Mouse (Mus musculus) heart, embryonic 16.5 days (tissue): ENCODE measurements at regions not wholly inside any gene's neighbourhood (a gene's known extent, or its start where the extent isn't known, plus 50 kb on each side); places are given as distances from the start of the nearest gene placed in this dataset.

Experiments used
- ATAC-seq: fragments of 200-750 bp; cut with Nextera tagmentation; replicated peaks from 2 replicates; pipeline ENCODE4 v1.8.0; 2017; ENCODE audit warnings: moderate number of reproducible peaks; ENCODE audit not compliant: insufficient read depth, low FRiP score; ENCODE audit errors: extremely low read depth
- H3K27ac ChIP-seq: fragments of 300-500 bp; sonication (generic); 2 replicates; pipeline ENCODE4 v1.5.1; 2014; ENCODE audit warnings: mild to moderate bottlenecking, low read length, control low read depth, moderate library complexity
- H3K27me3 ChIP-seq: fragments of 300-500 bp; sonication (generic); 2 replicates; pipeline ENCODE4 v1.6.1; 2014; ENCODE audit warnings: low read length, mixed read lengths; ENCODE audit not compliant: control insufficient read depth, insufficient read depth
- H3K36me3 ChIP-seq: fragments of 300-500 bp; sonication (generic); 2 replicates; pipeline ENCODE4 v1.6.1; 2014; ENCODE audit not compliant: control insufficient read depth, insufficient read depth
- H3K4me1 ChIP-seq: fragments of 300-500 bp; sonication (generic); 2 replicates; pipeline ENCODE4 v1.6.1; 2014; ENCODE audit warnings: low read length, mixed read lengths; ENCODE audit not compliant: control insufficient read depth, insufficient read depth
- H3K4me2 ChIP-seq: fragments of 300-500 bp; sonication (generic); 2 replicates; pipeline ENCODE4 v1.6.1; 2014; ENCODE audit warnings: low read depth, mild to moderate bottlenecking, control low read depth, low read length
- H3K4me3 ChIP-seq: fragments of 300-500 bp; sonication (generic); 2 replicates; pipeline ENCODE4 v1.5.1; 2014; ENCODE audit warnings: mild to moderate bottlenecking, control low read depth, low read length
- H3K9ac ChIP-seq: fragments of 300-500 bp; sonication (generic); 2 replicates; pipeline ENCODE4 v1.6.1; 2014; ENCODE audit warnings: low read length, control low read depth
- H3K9me3 ChIP-seq: fragments of 300-500 bp; sonication (generic); replicated peaks from 2 replicates; pipeline ENCODE4 v1.6.1; 2016; ENCODE audit warnings: low read length; ENCODE audit not compliant: control insufficient read depth
- WGBS: fragments of 180-500 bp; shearing (Covaris S2); extraction: QIAGEN DNeasy Blood & Tissue Kit; methylation state at CpG from one replicate; pipeline ENCODE4 v1.1.7; 2014; 5-methylcytosine and 5-hydroxymethylcytosine counted together

DNA sequence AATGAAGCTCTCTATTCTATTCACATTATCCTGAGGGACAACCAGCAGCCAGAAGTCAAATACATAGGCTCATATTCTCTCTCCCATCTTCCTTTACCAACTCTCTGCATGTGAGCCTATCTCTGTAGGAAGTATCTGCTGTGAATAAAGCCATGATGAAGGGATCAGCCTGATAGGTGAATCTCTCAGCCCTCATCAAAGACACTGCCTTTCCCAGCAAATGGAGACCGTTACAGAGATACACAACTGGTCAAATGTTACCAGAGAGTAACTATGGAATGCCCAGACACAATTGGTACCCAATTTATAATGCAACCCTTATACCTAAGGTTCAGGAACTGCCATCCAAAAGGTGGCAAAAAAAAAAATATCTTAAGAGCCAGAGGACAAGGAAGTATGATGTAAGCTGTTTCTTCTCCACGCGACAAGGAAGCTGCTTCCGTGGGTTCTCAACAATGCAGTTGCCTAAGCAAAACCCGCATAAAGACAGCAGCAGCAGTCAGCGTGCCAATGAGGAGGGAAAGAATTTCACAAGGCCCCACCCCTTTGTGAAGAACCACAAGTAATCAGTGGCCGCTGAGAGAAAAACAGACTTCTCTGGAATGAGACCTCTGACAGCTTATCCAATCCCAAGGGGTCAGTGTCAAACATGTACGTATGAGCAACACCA, 248.9 kb downstream of the Dhx15 start:
- H3K27ac ChIP-seq, result no peak overlapping the region
- H3K9me3 ChIP-seq, result no peaks in the 10 kb centered on the region
- H3K4me1 ChIP-seq, result peaks cover 9% of the 10 kb centered on the region
- no peak overlapping the region for H3K9ac ChIP-seq
- 23% methylated on average over 8 of the region's 8 CpGs for WGBS
- ATAC-seq, result no peak; the same call in 1 of the 2 replicates
- peak overlapping the region; percentile 38; the same call in 1 of the 2 replicates for H3K4me2 ChIP-seq
- H3K36me3 ChIP-seq, result no peaks in the 10 kb centered on the region
- H3K27me3 ChIP-seq, result no peaks in the 10 kb centered on the region
- H3K4me3 ChIP-seq, result no peak overlapping the region

DNA sequence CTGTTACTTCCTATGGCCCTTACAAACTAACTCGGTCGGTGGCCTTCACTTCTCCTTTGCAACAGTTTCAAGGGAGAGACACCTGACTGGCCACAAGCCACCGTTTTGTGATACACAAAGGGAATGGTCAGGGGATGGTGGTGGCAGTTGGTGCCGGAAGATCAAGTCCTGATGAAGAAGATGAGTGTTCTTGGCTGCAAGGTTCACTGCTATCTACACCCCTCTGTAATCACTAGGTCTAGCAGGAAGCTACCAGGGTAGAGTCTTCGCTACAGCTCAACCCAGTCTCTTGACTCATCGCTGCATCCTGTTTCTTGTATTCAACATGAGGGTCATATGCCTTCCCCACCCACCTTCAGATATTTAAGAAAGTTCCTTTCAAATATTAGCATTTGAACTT, 251.5 kb downstream of the Dhx15 start:
- no peak for ATAC-seq
- peaks cover 9% of the 10 kb centered on the region for H3K4me1 ChIP-seq
- H3K4me3 ChIP-seq, result no peak overlapping the region
- H3K36me3 ChIP-seq, result no peaks in the 10 kb centered on the region
- no peak overlapping the region for H3K27ac ChIP-seq
- no peaks in the 10 kb centered on the region for H3K9me3 ChIP-seq
- WGBS, result 87% methylated on average over 6 of the region's 6 CpGs
- H3K9ac ChIP-seq, result no peak overlapping the region
- no peaks in the 10 kb centered on the region for H3K27me3 ChIP-seq
- no peak overlapping the region for H3K4me2 ChIP-seq

DNA sequence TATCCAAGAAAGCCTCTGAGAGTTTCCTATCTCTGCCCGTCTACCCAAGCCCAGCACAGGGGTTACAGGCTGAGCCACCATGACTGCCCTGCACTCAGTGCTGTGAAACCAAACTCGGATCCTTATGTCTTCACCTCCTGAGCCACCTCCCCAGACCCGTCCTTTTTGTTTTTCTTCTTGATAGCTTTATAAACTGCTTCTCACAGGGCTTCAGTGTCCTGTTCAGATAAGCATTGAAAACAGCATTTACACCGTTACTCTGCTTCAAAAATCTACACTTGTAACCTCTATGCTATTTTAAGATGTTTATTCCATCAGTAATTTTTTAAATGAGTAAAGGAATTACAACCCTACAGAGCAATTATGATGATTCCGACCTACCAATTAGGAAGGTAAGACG, 253.0 kb downstream of the Dhx15 start:
- Histone ChIP-seq H3K4me2 (no peak overlapping the region), H3K4me3 (no peak overlapping the region), H3K27ac (no peak overlapping the region), H3K27me3 (no peaks in the 10 kb centered on the region), H3K4me1 (peaks cover 9% of the 10 kb centered on the region), H3K36me3 (no peaks in the 10 kb centered on the region), H3K9me3 (no peaks in the 10 kb centered on the region), H3K9ac (no peak overlapping the region)
- 60% methylated on average over 6 of the region's 6 CpGs for WGBS
- no peak for ATAC-seq

DNA sequence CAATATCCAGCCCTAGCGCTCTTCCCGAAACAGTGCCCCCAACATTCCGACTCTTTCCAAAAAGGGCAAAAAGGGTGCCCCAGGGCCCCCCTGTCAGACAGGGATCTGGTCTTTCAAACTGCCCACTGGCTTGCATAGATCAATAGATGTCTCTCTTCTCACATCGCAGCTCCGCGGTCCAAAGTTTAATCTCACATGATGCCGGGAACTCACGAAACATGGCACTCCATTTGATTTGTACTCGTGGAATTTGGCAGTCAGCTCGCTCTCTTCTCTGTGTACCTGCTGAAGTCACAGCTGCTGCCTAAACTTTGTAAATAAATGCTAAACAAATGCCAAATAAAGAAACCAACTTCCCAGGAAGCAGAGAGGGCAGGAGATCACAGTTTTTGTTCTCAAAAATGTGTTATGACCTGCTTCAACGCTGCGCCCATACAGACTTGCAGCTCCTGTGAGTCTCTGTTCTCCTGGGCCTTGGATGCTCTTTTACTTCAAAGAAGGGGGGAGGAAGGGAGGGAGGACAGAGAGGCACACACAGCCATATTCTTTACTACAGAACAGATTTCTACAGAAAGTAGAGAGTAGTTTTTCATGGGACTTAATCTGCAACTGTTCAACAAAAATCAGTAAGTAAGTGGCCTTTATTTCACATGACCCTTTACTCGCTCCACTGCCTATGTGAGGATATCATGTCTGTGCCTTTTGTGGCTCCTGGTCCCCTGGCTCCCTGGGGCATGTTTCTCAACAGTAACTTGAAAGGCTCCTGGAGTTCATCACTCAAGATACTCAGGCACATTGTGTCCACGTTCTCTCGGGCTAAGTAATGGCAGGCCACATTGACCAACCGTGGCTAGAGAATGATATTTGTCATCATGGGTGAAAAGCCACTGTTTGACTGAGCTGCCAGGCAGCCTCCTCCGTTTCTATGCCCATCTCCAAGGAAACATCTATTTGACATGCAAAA, 254.6 kb downstream of the Dhx15 start:
- Histone ChIP-seq H3K9me3 (no peaks in the 10 kb centered on the region), H3K4me3 (no peak overlapping the region), H3K27ac (no peak overlapping the region), H3K27me3 (no peaks in the 10 kb centered on the region), H3K4me1 (no peaks in the 10 kb centered on the region), H3K36me3 (no peaks in the 10 kb centered on the region), H3K4me2 (no peak overlapping the region), H3K9ac (no peak overlapping the region)
- no peak for ATAC-seq
- 76% methylated on average over 17 of the region's 17 CpGs for WGBS

DNA sequence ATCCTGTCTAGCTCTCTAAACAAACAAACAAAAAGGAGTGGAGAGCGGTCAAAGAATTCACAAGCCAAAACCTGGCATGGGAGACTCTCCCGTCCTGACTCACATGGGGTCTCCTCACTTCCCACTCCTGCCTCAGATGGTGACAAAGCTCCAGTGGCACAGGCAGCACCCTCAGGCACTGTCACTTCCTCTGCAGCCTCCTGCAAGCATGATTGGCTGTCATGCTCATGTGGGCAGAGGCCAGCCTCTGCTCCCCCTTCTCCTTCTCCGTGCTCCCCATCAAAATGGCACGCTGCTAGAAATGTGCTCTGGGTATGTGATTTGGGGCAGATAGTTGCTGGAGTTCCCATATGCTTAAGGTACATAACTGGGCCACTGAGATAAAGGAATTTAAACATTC, 255.4 kb downstream of the Dhx15 start:
- no peaks in the 10 kb centered on the region for H3K4me1 ChIP-seq
- no peaks in the 10 kb centered on the region for H3K27me3 ChIP-seq
- ATAC-seq, result no peak
- WGBS, result 82% methylated on average over 4 of the region's 4 CpGs
- no peak overlapping the region for H3K4me3 ChIP-seq
- no peak overlapping the region for H3K9ac ChIP-seq
- H3K36me3 ChIP-seq, result no peaks in the 10 kb centered on the region
- no peak overlapping the region for H3K27ac ChIP-seq
- no peak overlapping the region for H3K4me2 ChIP-seq
- H3K9me3 ChIP-seq, result no peaks in the 10 kb centered on the region

DNA sequence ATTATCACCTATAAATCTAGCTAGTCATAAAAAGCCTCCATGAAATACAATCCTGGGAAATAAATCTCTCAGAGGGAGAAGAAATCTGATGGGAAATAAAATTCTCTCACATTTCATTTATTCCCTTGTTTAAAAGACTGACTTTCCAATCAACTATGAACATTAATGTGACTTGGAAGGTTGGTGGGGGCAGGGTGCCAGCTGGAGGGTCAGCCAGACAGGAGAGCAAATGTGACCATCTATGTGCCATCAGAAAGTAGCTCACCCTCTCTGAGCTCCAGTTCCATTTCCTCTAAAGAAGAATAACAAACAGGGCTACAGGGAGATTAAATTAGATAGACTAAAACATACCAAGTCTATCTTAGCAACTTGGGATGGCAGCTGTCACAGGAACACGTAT, 257.0 kb downstream of the Dhx15 start:
- H3K4me2 ChIP-seq, result no peak overlapping the region
- no peak for ATAC-seq
- H3K36me3 ChIP-seq, result no peaks in the 10 kb centered on the region
- H3K4me3 ChIP-seq, result no peak overlapping the region
- WGBS, result 86% methylated on average over 1 of the region's 1 CpGs
- no peaks in the 10 kb centered on the region for H3K4me1 ChIP-seq
- H3K27me3 ChIP-seq, result no peaks in the 10 kb centered on the region
- no peaks in the 10 kb centered on the region for H3K9me3 ChIP-seq
- no peak overlapping the region for H3K27ac ChIP-seq
- H3K9ac ChIP-seq, result no peak overlapping the region

DNA sequence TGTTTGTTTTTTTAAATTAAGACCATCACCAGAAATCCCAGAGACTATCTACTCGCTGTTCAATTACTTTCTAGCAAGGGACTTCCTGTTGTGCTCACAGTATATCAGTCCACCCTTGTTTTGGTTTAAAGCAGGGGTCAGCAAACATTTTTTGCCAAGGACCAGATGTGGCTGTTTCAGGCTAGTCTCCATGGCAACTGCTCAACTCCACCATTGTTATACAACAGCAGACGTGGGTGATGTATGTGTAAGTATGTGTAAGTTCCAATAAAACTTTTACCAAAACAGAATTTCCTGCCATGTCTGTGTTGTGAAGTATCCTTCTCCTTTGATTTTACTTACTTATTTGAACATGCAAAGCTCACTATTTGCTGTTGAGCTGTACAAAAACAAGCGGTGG, 259.9 kb downstream of the Dhx15 start:
- H3K9ac ChIP-seq, result no peak overlapping the region
- H3K4me2 ChIP-seq, result no peak overlapping the region
- ATAC-seq, result no peak
- 90% methylated on average over 3 of the region's 3 CpGs for WGBS
- no peaks in the 10 kb centered on the region for H3K4me1 ChIP-seq
- no peak overlapping the region for H3K4me3 ChIP-seq
- H3K27me3 ChIP-seq, result no peaks in the 10 kb centered on the region
- H3K36me3 ChIP-seq, result no peaks in the 10 kb centered on the region
- no peaks in the 10 kb centered on the region for H3K9me3 ChIP-seq
- H3K27ac ChIP-seq, result no peak overlapping the region

DNA sequence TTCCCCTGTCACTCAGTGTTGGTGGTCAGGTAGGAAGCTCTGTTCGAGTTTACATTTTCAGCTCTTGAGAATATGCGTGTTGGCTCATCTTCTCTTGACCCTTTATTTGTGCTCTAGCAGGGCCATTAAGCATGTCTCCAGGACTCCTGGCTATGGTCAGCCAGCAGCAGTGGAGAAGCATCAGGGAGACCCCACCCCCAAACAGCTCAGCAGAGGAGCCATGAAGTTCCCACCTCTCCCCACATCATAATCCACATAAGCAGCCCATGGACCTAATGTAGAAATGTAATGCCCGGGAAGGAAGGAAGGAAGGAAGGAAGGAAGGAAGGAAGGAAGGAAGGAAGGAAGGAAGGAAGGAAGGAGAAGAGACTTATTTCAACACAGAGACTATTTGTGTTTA, 261.5 kb downstream of the Dhx15 start:
- WGBS, result 80% methylated on average over 3 of the region's 3 CpGs
- H3K4me2 ChIP-seq, result no peak overlapping the region
- no peaks in the 10 kb centered on the region for H3K9me3 ChIP-seq
- H3K27me3 ChIP-seq, result no peaks in the 10 kb centered on the region
- no peak overlapping the region for H3K27ac ChIP-seq
- no peak for ATAC-seq
- no peak overlapping the region for H3K9ac ChIP-seq
- no peaks in the 10 kb centered on the region for H3K4me1 ChIP-seq
- no peak overlapping the region for H3K4me3 ChIP-seq
- H3K36me3 ChIP-seq, result no peaks in the 10 kb centered on the region

DNA sequence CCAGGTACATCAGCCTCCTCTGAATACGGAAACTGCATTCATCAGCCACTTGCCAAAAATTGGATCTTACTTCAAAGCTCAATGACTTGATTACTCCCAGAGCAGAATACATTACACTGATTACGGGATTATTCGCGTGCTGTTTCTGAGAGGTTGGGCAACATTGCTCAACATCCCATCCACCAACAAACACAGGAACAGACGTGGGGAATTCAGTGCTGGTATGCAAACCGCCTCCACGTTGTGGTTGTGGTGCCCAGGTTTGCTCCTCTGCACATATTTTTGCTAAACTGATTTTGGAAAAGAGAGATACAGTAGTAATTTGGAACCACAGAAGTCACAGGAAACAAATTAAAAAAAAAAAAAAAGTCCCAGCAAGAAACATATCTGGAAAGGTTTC, 266.9 kb downstream of the Dhx15 start:
- Histone ChIP-seq H3K27me3 (no peaks in the 10 kb centered on the region), H3K9ac (no peak overlapping the region), H3K4me2 (peak overlapping the region; percentile 7; the same call in 1 of the 2 replicates), H3K4me3 (no peak overlapping the region), H3K4me1 (peaks cover 15% of the 10 kb centered on the region), H3K27ac (peak overlapping the region; percentile 29; the same call in 1 of the 2 replicates), H3K9me3 (no peaks in the 10 kb centered on the region), H3K36me3 (no peaks in the 10 kb centered on the region)
- ATAC-seq, result no peak
- WGBS, result 48% methylated on average over 7 of the region's 7 CpGs
